Mouse (Mus musculus) hindbrain, embryonic 15.5 days (tissue): Measurements from ENCODE around the gene Mast3. TPM values are rescaled to one million over a fixed set of nuclear protein-coding genes. Genes with fewer than 3 reads are reported as not detected.
A peak's percentile ranks its signal among the peaks of the same experiment; 100 is the strongest.

Experiments used
- ATAC-seq: fragments of 200-750 bp; cut with Nextera tagmentation; 2 replicates; pipeline ENCODE4 v1.8.0; 2017; ENCODE audit warnings: low read depth, moderate number of reproducible peaks, moderate TSS enrichment; ENCODE audit not compliant: low FRiP score
- H3K27ac ChIP-seq: fragments of 300-500 bp; sonication (generic); replicated peaks from 2 replicates; pipeline ENCODE4 v1.5.1; 2015; ENCODE audit warnings: mild to moderate bottlenecking, inconsistent platforms
- H3K27me3 ChIP-seq: fragments of 300-500 bp; sonication (generic); 2 replicates; pipeline ENCODE4 v1.6.1; 2015; ENCODE audit warnings: control low read depth, inconsistent platforms
- H3K36me3 ChIP-seq: fragments of 300-500 bp; sonication (generic); 2 replicates; pipeline ENCODE4 v1.6.1; 2015; ENCODE audit warnings: control low read depth, inconsistent platforms
- H3K4me1 ChIP-seq: fragments of 300-500 bp; sonication (generic); replicated peaks from 2 replicates; pipeline ENCODE4 v1.6.1; 2015; ENCODE audit warnings: control low read depth, inconsistent platforms
- H3K4me2 ChIP-seq: fragments of 300-500 bp; sonication (generic); 2 replicates; pipeline ENCODE4 v1.6.1; 2015; ENCODE audit warnings: moderate library complexity, mild to moderate bottlenecking, inconsistent platforms
- H3K4me3 ChIP-seq: fragments of 300-500 bp; sonication (generic); 2 replicates; pipeline ENCODE4 v1.5.1; 2015; ENCODE audit warnings: mild to moderate bottlenecking, inconsistent platforms
- H3K9ac ChIP-seq: fragments of 300-500 bp; sonication (generic); 2 replicates; pipeline ENCODE4 v1.6.1; 2015; ENCODE audit warnings: inconsistent platforms
- H3K9me3 ChIP-seq: fragments of 300-500 bp; sonication (generic); 2 replicates; pipeline ENCODE4 v1.6.1; 2016; ENCODE audit warnings: control low read depth, inconsistent platforms
- WGBS: fragments of 180-500 bp; shearing (Covaris S2); methylation state at CpG from one replicate; pipeline ENCODE4 v1.1.7; 2015; 5-methylcytosine and 5-hydroxymethylcytosine counted together
- polyA plus RNA-seq: library from polyadenylated mRNA; unstranded; fragments of >200 nt; fragmentation: Nextera tagmentation; extraction: Ambion mirVana; gene quantifications from 2 replicates; pipeline ENCODE4 v1.2.1, GENCODE M21; 2015

Gene Mast3
- polyA plus RNA-seq, 1 experiment from 2014 or later = 25.1 TPM

GRCm38 (mm10) chr8:70771217-70771616 lies 33.6 kb downstream of the Mast3 start:
- no peak overlapping the region for H3K4me3 ChIP-seq
- H3K9me3 ChIP-seq = no peaks in the 10 kb centered on the region
- peaks cover 62% of the 10 kb centered on the region for H3K4me1 ChIP-seq
- H3K36me3 ChIP-seq = peaks cover 39% of the 10 kb centered on the region
- no peak overlapping the region for H3K9ac ChIP-seq
- H3K4me2 ChIP-seq = no peak overlapping the region
- 90% methylated on average over 7 of the region's 7 CpGs for WGBS
- H3K27ac ChIP-seq = no peak overlapping the region
- H3K27me3 ChIP-seq = peaks cover 21% of the 10 kb centered on the region
- no peak for ATAC-seq

- no peak overlapping the region for H3K4me2 ChIP-seq
- no peak overlapping the region for H3K9ac ChIP-seq
- WGBS = 95% methylated on average over 13 of the region's 13 CpGs
- H3K36me3 ChIP-seq = peaks cover 39% of the 10 kb centered on the region
- no peak overlapping the region for H3K27ac ChIP-seq
- no peaks in the 10 kb centered on the region for H3K9me3 ChIP-seq
- no peak overlapping the region for H3K4me3 ChIP-seq
- peaks cover 21% of the 10 kb centered on the region for H3K27me3 ChIP-seq
- H3K4me1 ChIP-seq = peaks cover 64% of the 10 kb centered on the region
- no peak for ATAC-seq
Observed at GRCm38 (mm10) chr8:70770748-70771147, 34.1 kb downstream of the Mast3 start.

- Histone ChIP-seq H3K27me3 (peaks cover 21% of the 10 kb centered on the region), H3K36me3 (peaks cover 39% of the 10 kb centered on the region), H3K27ac (peak overlapping the region; percentile 27; the same call in 1 of the 2 replicates), H3K9me3 (no peaks in the 10 kb centered on the region), H3K4me1 (peaks cover 57% of the 10 kb centered on the region), H3K4me2 (no peak overlapping the region), H3K4me3 (no peak overlapping the region), H3K9ac (no peak overlapping the region)
- ATAC-seq = no peak
- WGBS = 75% methylated on average over 12 of the region's 12 CpGs
Observed at GRCm38 (mm10) chr8:70769858-70770257, 35.0 kb downstream of the Mast3 start.

GRCm38 (mm10) chr8:70769359-70769758 lies 35.5 kb downstream of the Mast3 start:
- peaks cover 21% of the 10 kb centered on the region for H3K27me3 ChIP-seq
- H3K4me3 ChIP-seq = no peak overlapping the region
- no peak overlapping the region for H3K4me2 ChIP-seq
- 0 out of 2 replicates have a peak overlapping the region, but pooled peaks have one; percentile 27 for H3K27ac ChIP-seq
- WGBS = 7% methylated on average over 26 of the region's 26 CpGs
- peaks cover 39% of the 10 kb centered on the region for H3K36me3 ChIP-seq
- ATAC-seq = peak; percentile 60
- peaks cover 52% of the 10 kb centered on the region for H3K4me1 ChIP-seq
- H3K9me3 ChIP-seq = no peaks in the 10 kb centered on the region
- no peak overlapping the region for H3K9ac ChIP-seq

- Histone ChIP-seq H3K27me3 (peaks cover 21% of the 10 kb centered on the region), H3K4me2 (no peak overlapping the region), H3K4me3 (no peak overlapping the region), H3K27ac (no peak overlapping the region), H3K9ac (no peak overlapping the region), H3K9me3 (no peaks in the 10 kb centered on the region), H3K4me1 (peaks cover 48% of the 10 kb centered on the region), H3K36me3 (peaks cover 39% of the 10 kb centered on the region)
- 84% methylated on average over 16 of the region's 16 CpGs for WGBS
- ATAC-seq = peak; percentile 21
Observed at GRCm38 (mm10) chr8:70768956-70769355, 35.9 kb downstream of the Mast3 start.

- Histone ChIP-seq H3K4me2 (no peak overlapping the region), H3K4me1 (peaks cover 41% of the 10 kb centered on the region), H3K9ac (no peak overlapping the region), H3K27ac (no peak overlapping the region), H3K36me3 (peaks cover 39% of the 10 kb centered on the region), H3K4me3 (no peak overlapping the region), H3K9me3 (no peaks in the 10 kb centered on the region), H3K27me3 (peaks cover 21% of the 10 kb centered on the region)
- 97% methylated on average over 32 of the region's 32 CpGs for WGBS
- 0 out of 2 replicates have a peak, but pooled peaks have one; percentile 2 for ATAC-seq
Observed at GRCm38 (mm10) chr8:70768231-70768776, 36.5 kb downstream of the Mast3 start.

- no peak for ATAC-seq
- 77% methylated on average over 6 of the region's 6 CpGs for WGBS
- no peaks in the 10 kb centered on the region for H3K9me3 ChIP-seq
- no peak overlapping the region for H3K4me2 ChIP-seq
- peaks cover 39% of the 10 kb centered on the region for H3K36me3 ChIP-seq
- no peak overlapping the region for H3K27ac ChIP-seq
- no peak overlapping the region for H3K9ac ChIP-seq
- no peak overlapping the region for H3K4me3 ChIP-seq
- peaks cover 33% of the 10 kb centered on the region for H3K4me1 ChIP-seq
- peaks cover 21% of the 10 kb centered on the region for H3K27me3 ChIP-seq
Observed at GRCm38 (mm10) chr8:70767503-70767902, 37.4 kb downstream of the Mast3 start.

- Histone ChIP-seq H3K9me3 (no peaks in the 10 kb centered on the region), H3K27ac (no peak overlapping the region), H3K27me3 (peaks cover 21% of the 10 kb centered on the region), H3K36me3 (peaks cover 35% of the 10 kb centered on the region), H3K4me2 (peak overlapping the region; percentile 51), H3K4me3 (peak overlapping the region; percentile 23), H3K4me1 (peaks cover 26% of the 10 kb centered on the region), H3K9ac (peak overlapping the region; percentile 28; the same call in 1 of the 2 replicates)
- WGBS = 11% methylated on average over 21 of the region's 21 CpGs
- no peak for ATAC-seq
Observed at GRCm38 (mm10) chr8:70766571-70767440, 38.0 kb downstream of the Mast3 start.

- WGBS = 3% methylated on average over 34 of the region's 34 CpGs
- Histone ChIP-seq H3K4me1 (peaks cover 29% of the 10 kb centered on the region), H3K9ac (peak overlapping the region; percentile 28; the same call in 1 of the 2 replicates), H3K27ac (no peak overlapping the region), H3K9me3 (no peaks in the 10 kb centered on the region), H3K4me3 (peak overlapping the region; percentile 23), H3K27me3 (peaks cover 21% of the 10 kb centered on the region), H3K36me3 (peaks cover 27% of the 10 kb centered on the region), H3K4me2 (peak overlapping the region; percentile 51)
- ATAC-seq = no peak
Observed at GRCm38 (mm10) chr8:70765838-70766570, 38.9 kb downstream of the Mast3 start.

- Histone ChIP-seq H3K36me3 (peaks cover 20% of the 10 kb centered on the region), H3K4me1 (peaks cover 30% of the 10 kb centered on the region), H3K9me3 (no peaks in the 10 kb centered on the region), H3K9ac (no peak overlapping the region), H3K4me3 (no peak overlapping the region), H3K4me2 (peak overlapping the region; percentile 51; the same call in 1 of the 2 replicates), H3K27ac (no peak overlapping the region), H3K27me3 (peaks cover 21% of the 10 kb centered on the region)
- ATAC-seq = no peak
- 88% methylated on average over 9 of the region's 9 CpGs for WGBS
Observed at GRCm38 (mm10) chr8:70765329-70765728, 39.5 kb downstream of the Mast3 start.

- Histone ChIP-seq H3K9ac (no peak overlapping the region), H3K9me3 (no peaks in the 10 kb centered on the region), H3K36me3 (peaks cover 15% of the 10 kb centered on the region), H3K4me1 (peaks cover 34% of the 10 kb centered on the region), H3K4me2 (no peak overlapping the region), H3K4me3 (no peak overlapping the region), H3K27me3 (peaks cover 21% of the 10 kb centered on the region), H3K27ac (no peak overlapping the region)
- WGBS = 96% methylated on average over 13 of the region's 13 CpGs
- no peak for ATAC-seq
Observed at GRCm38 (mm10) chr8:70764676-70765075, 40.2 kb downstream of the Mast3 start.

GRCm38 (mm10) chr8:70764026-70764425 lies 40.8 kb downstream of the Mast3 start:
- Histone ChIP-seq H3K36me3 (peaks cover 13% of the 10 kb centered on the region), H3K27me3 (peaks cover 21% of the 10 kb centered on the region), H3K27ac (no peak overlapping the region), H3K9ac (no peak overlapping the region), H3K4me2 (no peak overlapping the region), H3K4me3 (no peak overlapping the region), H3K4me1 (peaks cover 34% of the 10 kb centered on the region), H3K9me3 (no peaks in the 10 kb centered on the region)
- ATAC-seq = no peak
- WGBS = 87% methylated on average over 8 of the region's 8 CpGs
